9 mouse cellular contexts compared by ENCODE assay signal in the genomic region with DNA sequence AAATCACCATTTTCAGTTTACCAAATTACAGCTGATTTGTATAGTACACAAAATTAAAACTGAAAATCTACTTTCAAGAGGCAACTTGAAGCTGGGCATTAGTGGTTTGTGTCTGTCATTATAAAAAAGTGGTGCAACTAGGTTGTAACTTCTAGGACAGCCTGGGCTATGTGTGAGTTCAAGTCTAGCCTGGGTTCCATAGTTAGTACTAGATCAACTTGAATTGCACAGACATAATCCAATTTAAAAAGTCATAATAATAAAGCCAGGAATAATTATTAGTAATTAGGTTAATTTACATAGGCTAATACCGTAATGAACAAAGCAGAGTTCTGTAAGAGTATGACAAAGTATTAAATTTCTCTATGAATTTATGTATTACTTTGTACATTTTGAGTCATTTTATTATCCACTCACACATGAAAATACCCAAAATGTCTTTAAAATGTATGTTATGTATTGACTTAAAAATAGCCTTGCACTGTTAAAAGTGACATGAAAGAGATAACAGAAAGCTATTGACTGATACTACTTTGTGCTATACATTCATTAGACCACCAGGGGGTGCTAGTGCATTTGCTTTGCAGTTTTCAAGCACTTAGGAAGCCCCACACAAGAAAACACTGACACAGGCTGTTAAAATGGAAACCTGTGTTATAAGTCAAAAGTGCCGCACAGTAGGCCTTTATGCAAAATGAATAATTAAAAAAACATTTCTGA.
DNase-seq lines count a peak whose midpoint lies in the region; ATAC-seq lines count a peak whose summit lies in the region.
"Had no signal": no experiment of that assay in that cellular context is flagged by ENCODE, and none has a peak within 500 bp of the region (broad histone marks: within the 10 kb centered on the region; RNA-seq: fewer than 3 reads in every experiment).

No protein-coding gene starts in this region.

- no peak overlapping the region for H3K4me2 ChIP-seq in forebrain, embryonic 11.5 days (ENCODE audit: low read depth, low read length, severe bottlenecking)
- H3K4me2 ChIP-seq in kidney, embryonic 14.5 days (replicated peaks; ENCODE audit: low read depth, low read length), result no peak overlapping the region
- H3K4me2 ChIP-seq: heart, embryonic 15.5 days had no signal

- 59% methylated on average over 2 of the region's 2 CpGs for WGBS in forebrain, embryonic 11.5 days
- WGBS in kidney, embryonic 14.5 days, result 60% methylated on average over 2 of the region's 2 CpGs

- no peaks in the 10 kb centered on the region for H3K4me1 ChIP-seq in forebrain, embryonic 11.5 days (replicated peaks; ENCODE audit: control insufficient read depth, insufficient read depth, low read length)
- H3K4me1 ChIP-seq in kidney, embryonic 14.5 days (ENCODE audit: control insufficient read depth, insufficient read depth, low read length), result no peaks in the 10 kb centered on the region
- H3K4me1 ChIP-seq: heart, embryonic 15.5 days had no signal

- DNase-seq in adrenal gland, postnatal 10 days, result peak; percentile 58
- no peak for DNase-seq in adrenal gland, postnatal 25 days
- peak; percentile 31 for DNase-seq in urinary bladder, postnatal 14 days (ENCODE audit: low spot score)
- DNase-seq in urinary bladder, adult 2 months (ENCODE audit: low spot score), result no peak
- DNase-seq in forebrain, embryonic 11.5 days (ENCODE audit: low spot score), result no peak
- DNase-seq in lung, postnatal 36 days, result peak; percentile 67
- peak; percentile 9 for DNase-seq in testis, postnatal 14 days (ENCODE audit: low spot score)

- no peaks in the 10 kb centered on the region for H3K36me3 ChIP-seq in forebrain, embryonic 11.5 days (ENCODE audit: control insufficient read depth, insufficient read depth, low read length)
- H3K36me3 ChIP-seq in kidney, embryonic 14.5 days (ENCODE audit: control insufficient read depth, insufficient read depth, low read length), result no peaks in the 10 kb centered on the region
- H3K36me3 ChIP-seq: heart, embryonic 15.5 days had no signal

- H3K27ac ChIP-seq in forebrain, embryonic 11.5 days (ENCODE audit: low read depth, low read length), result no peak overlapping the region
- no peak overlapping the region for H3K27ac ChIP-seq in kidney, embryonic 14.5 days (ENCODE audit: low read depth, low read length)
- H3K27ac ChIP-seq: heart, embryonic 15.5 days had no signal

- no peak overlapping the region for H3K4me3 ChIP-seq in forebrain, embryonic 11.5 days (ENCODE audit: low read depth, low read length)
- H3K4me3 ChIP-seq in kidney, embryonic 14.5 days (ENCODE audit: low read length), result no peak overlapping the region
- H3K4me3 ChIP-seq: heart, embryonic 15.5 days had no signal

- no peaks in the 10 kb centered on the region for H3K9me3 ChIP-seq in forebrain, embryonic 11.5 days (ENCODE audit: control insufficient read depth, low read length)
- no peaks in the 10 kb centered on the region for H3K9me3 ChIP-seq in kidney, embryonic 14.5 days (ENCODE audit: control insufficient read depth, low read length)
- H3K9me3 ChIP-seq: heart, embryonic 15.5 days had no signal

- H3K9ac ChIP-seq in forebrain, embryonic 11.5 days (ENCODE audit: low read length), result no peak overlapping the region
- H3K9ac ChIP-seq in kidney, embryonic 14.5 days (ENCODE audit: low read depth, low read length), result no peak overlapping the region
- H3K9ac ChIP-seq: heart, embryonic 15.5 days had no signal

- no peaks in the 10 kb centered on the region for H3K27me3 ChIP-seq in forebrain, embryonic 11.5 days (ENCODE audit: control insufficient read depth, insufficient read depth, low read length)
- no peaks in the 10 kb centered on the region for H3K27me3 ChIP-seq in kidney, embryonic 14.5 days (ENCODE audit: control insufficient read depth, insufficient read depth, low read length)
- H3K27me3 ChIP-seq: heart, embryonic 15.5 days had no signal

- peak; percentile 81 for ATAC-seq in forebrain, embryonic 11.5 days (replicated peaks; ENCODE audit: low FRiP score)
- peak; percentile 62; the same call in 1 of the 2 replicates for ATAC-seq in kidney, embryonic 14.5 days (ENCODE audit: low FRiP score, low TSS enrichment)

Comparison
In these comparisons a context has a peak if more than half of its experiments do, and no peak if none do; other contexts are left out.
1. DNase-seq: peak in adrenal gland, postnatal 10 days (single experiment), urinary bladder, postnatal 14 days (single experiment), lung, postnatal 36 days (single experiment) and testis, postnatal 14 days (single experiment); none in adrenal gland, postnatal 25 days (single experiment), urinary bladder, adult 2 months (single experiment) and forebrain, embryonic 11.5 days (single experiment).